Mouse (Mus musculus) neural tube, embryonic 11.5 days (tissue): Measurements from ENCODE around the gene Fbxw11. TPM values are rescaled to one million over a fixed set of nuclear protein-coding genes. Genes with fewer than 3 reads are reported as not detected.
"Not testable (repeated sequence)": the region's sequence is repeated elsewhere in the genome, so short reads cannot be mapped to it uniquely, and the experiment has no call there.

ENCODE experiments used
- ATAC-seq: fragments of 200-750 bp; cut with Nextera tagmentation; 2 replicates; pipeline ENCODE4 v1.8.0; 2017; ENCODE audit warnings: moderate number of reproducible peaks, mild to moderate bottlenecking, moderate TSS enrichment, moderate library complexity; ENCODE audit not compliant: insufficient read depth, low FRiP score, low TSS enrichment
- DNase-seq: peaks from one replicate; pipeline ENCODE4 v3.0.0-alpha.2; 2015; ENCODE audit warnings: low spot score
- H3K27ac ChIP-seq: fragments of 300-500 bp; sonication (generic); 2 replicates; pipeline ENCODE4 v1.5.1; 2014; ENCODE audit warnings: low read depth, mild to moderate bottlenecking, low read length
- H3K27me3 ChIP-seq: fragments of 300-500 bp; sonication (generic); 2 replicates; pipeline ENCODE4 v1.6.1; 2014; ENCODE audit warnings: mild to moderate bottlenecking, low read length, mixed read lengths; ENCODE audit not compliant: control insufficient read depth, insufficient read depth
- H3K36me3 ChIP-seq: fragments of 300-500 bp; sonication (generic); 2 replicates; pipeline ENCODE4 v1.6.1; 2014; ENCODE audit warnings: mild to moderate bottlenecking, low read length, moderate library complexity, mixed read lengths; ENCODE audit not compliant: control insufficient read depth, insufficient read depth
- H3K4me1 ChIP-seq: fragments of 300-500 bp; sonication (generic); 2 replicates; pipeline ENCODE4 v1.6.1; 2014; ENCODE audit warnings: low read length, mixed read lengths; ENCODE audit not compliant: control insufficient read depth, insufficient read depth
- H3K4me2 ChIP-seq: fragments of 300-500 bp; sonication (generic); 2 replicates; pipeline ENCODE4 v1.6.1; 2014; ENCODE audit warnings: low read depth, mild to moderate bottlenecking, moderate library complexity
- H3K4me3 ChIP-seq: fragments of 300-500 bp; sonication (generic); 2 replicates; pipeline ENCODE4 v1.5.1; 2014; ENCODE audit warnings: low read depth, low read length
- H3K9ac ChIP-seq: fragments of 300-500 bp; sonication (generic); 2 replicates; pipeline ENCODE4 v1.6.1; 2014; ENCODE audit warnings: mild to moderate bottlenecking, low read length
- H3K9me3 ChIP-seq: fragments of 300-500 bp; sonication (generic); 2 replicates; pipeline ENCODE4 v1.6.1; 2016; ENCODE audit warnings: low read length; ENCODE audit not compliant: control insufficient read depth
- WGBS: fragments of 180-500 bp; shearing (Covaris S2); extraction: QIAGEN DNeasy Blood & Tissue Kit; methylation state at CpG from one replicate; pipeline ENCODE4 v1.1.7; 2014; 5-methylcytosine and 5-hydroxymethylcytosine counted together
- polyA plus RNA-seq: library from polyadenylated mRNA; unstranded; fragments of >200 nt; fragmentation: Nextera tagmentation; extraction: Ambion mirVana; gene quantifications from 2 replicates; pipeline ENCODE4 v1.2.1, GENCODE M21; 2014

The Fbxw11 gene
- polyA plus RNA-seq, 1 experiment from 2014 or later = 116 TPM

GRCm38 (mm10) chr11:32715495-32715894 is 73.0 kb downstream of the Fbxw11 start:
- H3K4me1 ChIP-seq = no peaks in the 10 kb centered on the region
- ATAC-seq (no peak), DNase-seq (no peak)
- H3K9me3 ChIP-seq = no peaks in the 10 kb centered on the region
- H3K36me3 ChIP-seq = no peaks in the 10 kb centered on the region
- H3K4me2 ChIP-seq = no peak overlapping the region
- no peak overlapping the region for H3K9ac ChIP-seq
- WGBS = 91% methylated on average over 6 of the region's 6 CpGs
- H3K27ac ChIP-seq = no peak overlapping the region
- H3K27me3 ChIP-seq = no peaks in the 10 kb centered on the region
- H3K4me3 ChIP-seq = no peak overlapping the region

DNA sequence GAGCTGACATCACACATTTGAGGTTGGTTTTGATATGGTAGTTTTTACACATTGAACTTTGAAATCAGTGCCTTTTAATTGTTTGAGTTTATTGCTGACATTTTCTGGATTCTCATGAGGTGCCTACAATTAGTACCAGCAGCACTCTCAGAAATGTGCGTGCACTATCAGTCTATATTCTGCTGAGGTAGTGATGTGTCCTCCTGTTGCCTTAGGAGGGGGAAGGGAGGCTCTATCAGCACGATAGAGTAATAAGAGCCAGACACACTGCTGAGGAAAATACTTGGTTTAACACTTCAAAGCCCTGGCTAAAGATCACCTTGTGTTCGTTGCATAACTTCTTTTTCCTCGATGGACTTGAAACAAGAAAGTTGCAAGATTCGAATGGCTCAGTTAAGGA is 73.4 kb downstream of the Fbxw11 start:
- H3K4me3 ChIP-seq = no peak overlapping the region
- H3K27ac ChIP-seq = no peak overlapping the region
- DNase-seq (no peak), ATAC-seq (no peak)
- H3K9ac ChIP-seq = no peak overlapping the region
- H3K27me3 ChIP-seq = no peaks in the 10 kb centered on the region
- H3K9me3 ChIP-seq = no peaks in the 10 kb centered on the region
- WGBS = 84% methylated on average over 5 of the region's 5 CpGs
- no peaks in the 10 kb centered on the region for H3K4me1 ChIP-seq
- H3K36me3 ChIP-seq = no peaks in the 10 kb centered on the region
- no peak overlapping the region for H3K4me2 ChIP-seq

GRCm38 (mm10) chr11:32716876-32717275 is 74.4 kb downstream of the Fbxw11 start:
- H3K27me3 ChIP-seq = no peaks in the 10 kb centered on the region
- no peaks in the 10 kb centered on the region for H3K36me3 ChIP-seq
- 82% methylated on average over 4 of the region's 4 CpGs for WGBS
- H3K9ac ChIP-seq = no peak overlapping the region
- ATAC-seq (no peak), DNase-seq (no peak)
- H3K9me3 ChIP-seq = no peaks in the 10 kb centered on the region
- H3K27ac ChIP-seq = no peak overlapping the region
- no peaks in the 10 kb centered on the region for H3K4me1 ChIP-seq
- H3K4me2 ChIP-seq = no peak overlapping the region
- no peak overlapping the region for H3K4me3 ChIP-seq

- not testable (repeated sequence) for H3K4me1 ChIP-seq, H3K9ac ChIP-seq, H3K4me2 ChIP-seq, H3K27ac ChIP-seq, H3K9me3 ChIP-seq, H3K27me3 ChIP-seq, H3K4me3 ChIP-seq, DNase-seq, H3K36me3 ChIP-seq, ATAC-seq
- WGBS = 93% methylated on average over 9 of the region's 9 CpGs
Observed at GRCm38 (mm10) chr11:32717711-32718110, 75.2 kb downstream of the Fbxw11 start.

DNA sequence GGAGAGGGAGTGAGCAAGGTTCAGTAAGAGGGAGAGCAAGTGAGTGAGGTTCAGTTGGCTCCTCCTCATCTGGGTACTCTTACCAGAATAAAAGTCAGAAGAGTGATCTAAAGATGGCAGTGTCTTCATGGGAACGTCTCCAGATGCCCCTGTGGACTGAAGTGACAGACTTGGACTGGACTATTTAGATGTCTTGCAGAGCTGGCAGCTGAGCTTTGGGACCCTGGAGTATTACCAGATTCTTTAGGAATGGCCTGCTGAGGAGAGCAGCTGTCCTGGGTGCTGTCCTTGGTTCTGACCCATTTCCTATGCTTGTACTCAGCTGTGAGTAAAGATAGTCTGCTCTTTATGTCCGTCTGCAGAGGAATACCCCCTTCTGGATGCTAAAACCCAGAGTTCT is 75.8 kb downstream of the Fbxw11 start:
- no peaks in the 10 kb centered on the region for H3K4me1 ChIP-seq
- DNase-seq (no peak), ATAC-seq (no peak)
- WGBS = 65% methylated on average over 2 of the region's 2 CpGs
- no peak overlapping the region for H3K27ac ChIP-seq
- no peak overlapping the region for H3K4me3 ChIP-seq
- H3K27me3 ChIP-seq = no peaks in the 10 kb centered on the region
- H3K36me3 ChIP-seq = no peaks in the 10 kb centered on the region
- H3K9ac ChIP-seq = no peak overlapping the region
- no peaks in the 10 kb centered on the region for H3K9me3 ChIP-seq
- H3K4me2 ChIP-seq = no peak overlapping the region

- Histone ChIP-seq H3K36me3 (no peaks in the 10 kb centered on the region), H3K4me1 (no peaks in the 10 kb centered on the region), H3K9ac (no peak overlapping the region), H3K9me3 (no peaks in the 10 kb centered on the region), H3K4me2 (no peak overlapping the region), H3K4me3 (no peak overlapping the region), H3K27ac (no peak overlapping the region), H3K27me3 (no peaks in the 10 kb centered on the region)
- ATAC-seq (no peak), DNase-seq (no peak)
- WGBS = 96% methylated on average over 4 of the region's 4 CpGs
Observed at GRCm38 (mm10) chr11:32718979-32719378, 76.5 kb downstream of the Fbxw11 start.

DNA sequence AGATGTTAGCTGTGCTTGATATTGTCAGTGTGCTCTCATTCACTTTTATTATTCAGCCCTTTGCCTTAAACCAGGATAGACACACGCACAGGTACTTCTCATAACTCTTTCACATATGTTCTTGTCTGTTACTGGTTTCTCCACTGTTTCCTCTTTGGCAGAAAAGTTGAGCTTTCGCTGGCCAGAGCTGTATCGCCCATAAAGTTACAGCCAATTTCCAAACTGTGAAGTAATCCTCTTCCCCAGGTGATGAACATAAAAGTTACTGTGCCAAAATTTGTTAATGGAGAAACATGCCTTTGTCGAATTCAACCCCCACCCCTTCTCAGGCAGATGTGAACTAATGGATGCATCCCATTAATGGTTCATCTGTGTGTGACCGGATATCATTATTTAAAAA is 80.1 kb downstream of the Fbxw11 start:
- Histone ChIP-seq H3K9me3 (no peaks in the 10 kb centered on the region), H3K4me1 (no peaks in the 10 kb centered on the region), H3K27ac (no peak overlapping the region), H3K4me2 (no peak overlapping the region), H3K4me3 (no peak overlapping the region), H3K27me3 (no peaks in the 10 kb centered on the region), H3K36me3 (no peaks in the 10 kb centered on the region; the same call in 1 of the 2 replicates), H3K9ac (no peak overlapping the region; the same call in 1 of the 2 replicates)
- no peak for DNase-seq
- no peak for ATAC-seq
- WGBS = 92% methylated on average over 5 of the region's 5 CpGs

GRCm38 (mm10) chr11:32723287-32723686 is 80.8 kb downstream of the Fbxw11 start:
- H3K4me2 ChIP-seq = no peak overlapping the region
- no peak for ATAC-seq
- H3K9me3 ChIP-seq = no peaks in the 10 kb centered on the region
- WGBS = 86% methylated on average over 2 of the region's 2 CpGs
- H3K27ac ChIP-seq = no peak overlapping the region
- H3K27me3 ChIP-seq = no peaks in the 10 kb centered on the region
- H3K9ac ChIP-seq = no peak overlapping the region
- no peak overlapping the region for H3K4me3 ChIP-seq
- no peaks in the 10 kb centered on the region for H3K4me1 ChIP-seq
- no peak for DNase-seq
- no peaks in the 10 kb centered on the region; the same call in 1 of the 2 replicates for H3K36me3 ChIP-seq

DNA sequence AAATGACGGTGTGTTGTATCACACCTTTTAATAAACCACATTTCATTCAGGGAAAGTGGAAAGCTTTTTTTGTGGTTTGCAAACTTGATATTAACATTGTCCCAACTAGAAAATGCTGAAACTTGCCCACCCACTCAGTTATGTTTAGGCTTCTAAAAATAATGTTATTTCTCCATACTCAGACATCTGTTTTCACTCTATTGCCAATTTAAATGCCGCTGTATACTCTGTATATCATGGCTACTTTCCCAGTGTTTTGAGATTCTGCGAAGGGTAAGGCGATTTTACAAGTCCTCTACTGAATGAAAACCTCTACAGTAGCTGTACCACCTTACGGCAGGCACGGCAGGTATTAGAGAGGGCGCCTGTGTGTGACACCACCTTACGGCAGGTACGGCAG is 82.6 kb downstream of the Fbxw11 start:
- no peak overlapping the region for H3K9ac ChIP-seq
- no peak for DNase-seq

More for the DNA sequence above, 82.6 kb downstream of the Fbxw11 start:
- H3K4me2 ChIP-seq = no peak overlapping the region
- ATAC-seq = no peak
- no peaks in the 10 kb centered on the region for H3K9me3 ChIP-seq
- no peak overlapping the region for H3K4me3 ChIP-seq
- WGBS = 94% methylated on average over 9 of the region's 9 CpGs
- H3K27ac ChIP-seq = no peak overlapping the region
- H3K27me3 ChIP-seq = no peaks in the 10 kb centered on the region
- no peaks in the 10 kb centered on the region; the same call in 1 of the 2 replicates for H3K36me3 ChIP-seq
- H3K4me1 ChIP-seq = no peaks in the 10 kb centered on the region
